Mouse (Mus musculus) E14TG2a.4 (cell line): ENCODE measurements around the gene Speg.

Experiments
- H3K27me3 ChIP-seq: 2 replicates; pipeline ENCODE4 v1.6.1; 2014; ENCODE audit warnings: low read length, control low read depth; ENCODE audit not compliant: insufficient read depth
- H3K36me3 ChIP-seq: 2 replicates; pipeline ENCODE4 v1.6.1; 2014; ENCODE audit warnings: low read length, control low read depth; ENCODE audit not compliant: insufficient read depth
- H3K4me1 ChIP-seq: replicated peaks from 2 replicates; pipeline ENCODE4 v1.6.1; 2014; ENCODE audit warnings: low read depth, low read length, control low read depth
- H3K4me3 ChIP-seq: replicated peaks from 2 replicates; pipeline ENCODE4 v1.5.1; 2014; ENCODE audit warnings: mild to moderate bottlenecking, low read length
- H3K9me3 ChIP-seq: 2 replicates; pipeline ENCODE4 v1.6.1; 2014; ENCODE audit warnings: low read length, control low read depth
- CTCF ChIP-seq: conservative IDR thresholded peaks from 2 replicates; pipeline ENCODE4 v1.5.1; 2014; ENCODE audit warnings: low read length
- NANOG ChIP-seq: IDR thresholded peaks from 2 replicates; pipeline ENCODE4 v1.6.1; 2014; ENCODE audit warnings: borderline replicate concordance, low read length, mixed read lengths
- POU5F1 ChIP-seq: IDR thresholded peaks from 2 replicates; pipeline ENCODE4 v1.6.1; 2014; ENCODE audit warnings: low read length, borderline replicate concordance

Gene Speg

GRCm38 (mm10) chr1:75344291-75345035, 30.6 kb upstream of the Speg start:
- peaks cover 8% of the 10 kb centered on the region; the same call in 1 of the 2 replicates for H3K27me3 ChIP-seq
- H3K4me3 ChIP-seq = peak overlapping the region; percentile 73
- H3K4me1 ChIP-seq = peaks cover 55% of the 10 kb centered on the region
- no peaks in the 10 kb centered on the region for H3K9me3 ChIP-seq
- TF ChIP-seq CTCF = no peak
- TF ChIP-seq NANOG = no peak
- TF ChIP-seq POU5F1 = no peak
- H3K36me3 ChIP-seq = no peaks in the 10 kb centered on the region

DNA sequence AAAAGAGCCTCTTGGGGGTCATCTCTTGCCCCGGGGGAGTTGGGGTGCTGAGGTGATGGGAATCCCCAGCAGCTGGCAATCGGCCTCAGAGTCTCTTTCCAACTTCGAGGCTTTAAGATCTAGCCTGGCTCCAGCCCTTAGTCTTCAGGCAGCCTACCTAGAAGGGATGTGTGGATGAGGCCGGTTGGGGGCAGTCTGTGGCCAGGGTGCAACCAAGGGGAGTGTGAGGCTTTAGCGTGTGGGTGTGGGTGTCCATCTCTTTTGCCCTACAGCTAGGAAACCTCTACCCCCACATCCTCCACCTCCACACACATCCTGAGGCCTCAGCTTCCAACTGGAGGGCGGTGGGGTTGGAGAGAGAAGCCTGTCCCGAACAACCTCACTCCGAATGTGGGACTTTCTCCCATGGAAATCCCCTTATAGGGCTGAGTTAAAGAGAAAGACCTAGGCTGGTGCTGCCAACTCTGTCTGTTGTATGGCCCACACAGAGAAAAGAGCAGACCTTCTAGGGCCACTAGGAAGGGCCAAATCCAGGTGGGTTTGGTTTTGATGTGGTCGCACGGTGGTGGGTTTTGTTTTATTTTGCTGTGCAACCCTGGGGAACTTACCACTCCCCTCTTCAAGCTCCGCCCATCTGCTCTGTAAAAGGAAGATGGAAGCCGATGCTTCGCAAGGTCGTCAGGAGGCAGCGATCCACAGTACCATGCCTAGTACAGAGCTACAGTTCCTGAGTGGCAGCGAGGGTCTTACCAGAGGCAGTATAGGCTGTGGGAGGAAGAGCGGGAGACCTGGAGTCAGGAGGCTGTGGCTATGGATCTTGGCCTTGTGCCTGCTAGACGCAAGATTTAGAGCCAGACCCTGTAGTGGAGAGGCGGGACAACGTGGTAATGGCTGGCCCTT, 29.8 kb upstream of the Speg start:
- Histone ChIP-seq H3K36me3 (no peaks in the 10 kb centered on the region), H3K27me3 (peaks cover 8% of the 10 kb centered on the region; the same call in 1 of the 2 replicates), H3K9me3 (no peaks in the 10 kb centered on the region), H3K4me3 (peak overlapping the region; percentile 73), H3K4me1 (peaks cover 60% of the 10 kb centered on the region)
- TF ChIP-seq NANOG (no peak), CTCF (no peak), POU5F1 (no peak)

GRCm38 (mm10) chr1:75347279-75347678, 27.8 kb upstream of the Speg start:
- Histone ChIP-seq H3K9me3 (no peaks in the 10 kb centered on the region), H3K4me3 (no peak overlapping the region), H3K36me3 (no peaks in the 10 kb centered on the region), H3K4me1 (peaks cover 58% of the 10 kb centered on the region), H3K27me3 (peaks cover 8% of the 10 kb centered on the region; the same call in 1 of the 2 replicates)
- TF ChIP-seq CTCF = no peak

DNA sequence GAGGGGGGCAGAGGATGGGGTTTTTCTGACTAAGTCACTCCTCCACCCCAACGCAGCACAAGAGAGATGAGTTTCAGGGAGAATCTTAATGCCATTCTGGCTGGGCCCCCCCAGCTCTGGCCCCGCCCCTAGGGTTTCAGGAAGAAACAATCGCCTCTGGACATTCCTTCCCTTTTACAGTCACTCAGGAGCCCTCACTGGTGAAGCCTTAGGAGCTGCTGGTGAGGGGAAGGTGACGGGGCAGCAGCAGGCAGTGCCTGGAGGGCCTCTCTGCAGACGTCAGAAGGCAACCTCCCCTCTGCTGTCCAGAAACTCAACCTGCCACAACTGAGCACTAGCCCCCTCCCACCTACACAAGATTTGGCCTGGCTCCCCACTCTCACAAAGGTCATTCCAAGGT, 25.8 kb upstream of the Speg start:
- Histone ChIP-seq H3K4me3 (no peak overlapping the region), H3K4me1 (peaks cover 46% of the 10 kb centered on the region), H3K36me3 (no peaks in the 10 kb centered on the region), H3K27me3 (peaks cover 12% of the 10 kb centered on the region; the same call in 1 of the 2 replicates), H3K9me3 (no peaks in the 10 kb centered on the region)
- TF ChIP-seq NANOG (no peak), POU5F1 (no peak), CTCF (no peak)

DNA sequence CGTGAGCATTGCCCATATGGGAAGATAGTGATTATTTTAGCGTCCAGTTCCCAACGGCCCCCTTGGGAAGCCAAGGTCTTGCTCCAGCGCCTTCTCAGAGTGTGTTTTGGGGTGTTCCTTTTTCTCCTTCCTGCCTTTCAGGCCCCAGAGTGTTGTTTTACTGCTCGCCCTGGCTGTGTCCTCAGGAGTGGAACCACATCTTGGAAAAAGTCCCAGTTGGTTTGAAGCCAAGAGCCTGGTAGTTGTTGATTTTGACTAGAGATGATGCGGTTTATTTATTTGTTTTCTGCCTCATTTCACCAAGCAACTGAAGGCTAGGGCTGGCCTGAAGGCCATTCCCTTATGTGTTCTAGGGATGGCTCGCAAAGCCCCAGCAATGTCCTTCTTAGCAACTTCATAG, 17.8 kb upstream of the Speg start:
- TF ChIP-seq POU5F1 = no peak
- no peak for TF ChIP-seq CTCF
- TF ChIP-seq NANOG = no peak
- Histone ChIP-seq H3K27me3 (peaks cover 47% of the 10 kb centered on the region), H3K4me3 (no peak overlapping the region)

DNA sequence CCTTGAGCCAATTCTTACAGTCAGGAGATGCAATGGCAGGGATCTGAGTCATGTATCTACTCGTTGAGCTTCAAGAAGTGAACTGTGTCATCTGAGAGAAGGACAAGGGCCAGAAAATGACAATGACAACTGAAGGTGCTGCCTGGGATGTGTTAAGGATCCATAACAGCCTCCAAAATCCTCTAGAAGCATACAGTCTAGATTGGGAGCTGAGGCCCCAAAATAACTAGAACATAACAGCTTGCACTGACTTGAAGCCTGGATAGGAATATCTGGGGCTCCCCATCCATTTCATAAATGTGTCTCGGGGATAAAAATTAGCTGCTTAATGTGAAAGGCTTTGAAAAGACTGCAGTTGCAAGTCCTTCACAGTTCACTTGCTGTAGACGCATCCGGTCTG, 17.1 kb upstream of the Speg start:
- no peak for TF ChIP-seq POU5F1
- no peak for TF ChIP-seq NANOG
- no peak for TF ChIP-seq CTCF
- peaks cover 9% of the 10 kb centered on the region; the same call in 1 of the 2 replicates for H3K9me3 ChIP-seq

More for the DNA sequence above, 17.8 kb upstream of the Speg start:
- peaks cover 32% of the 10 kb centered on the region for H3K4me1 ChIP-seq
- H3K9me3 ChIP-seq = peaks cover 9% of the 10 kb centered on the region; the same call in 1 of the 2 replicates
- no peaks in the 10 kb centered on the region for H3K36me3 ChIP-seq

GRCm38 (mm10) chr1:75359346-75359745, 15.8 kb upstream of the Speg start:
- Histone ChIP-seq H3K4me3 (no peak overlapping the region), H3K36me3 (no peaks in the 10 kb centered on the region), H3K9me3 (peaks cover 9% of the 10 kb centered on the region; the same call in 1 of the 2 replicates), H3K27me3 (peaks cover 51% of the 10 kb centered on the region), H3K4me1 (peaks cover 32% of the 10 kb centered on the region)
- no peak for TF ChIP-seq NANOG

More for the DNA sequence above, 17.1 kb upstream of the Speg start:
- Histone ChIP-seq H3K4me1 (peaks cover 38% of the 10 kb centered on the region), H3K4me3 (no peak overlapping the region), H3K27me3 (peaks cover 51% of the 10 kb centered on the region), H3K36me3 (no peaks in the 10 kb centered on the region)
